Mouse (Mus musculus) kidney, postnatal 36 days (tissue): ENCODE results near the gene Tyms.
A peak's percentile ranks its signal among the peaks of the same experiment; 100 is the strongest.

Experiments used
- DNase-seq, 2 experiments: peaks; one replicate each; pipeline ENCODE4 v3.0.0; 2021 to 2022; ENCODE audit warnings: mixed read lengths in 2 of 2

The Tyms gene

GRCm38 (mm10) chr5:30072825-30073821 lies at the start of gene Tyms:
Tyms (minus strand) TSS chr5:30073617.
- DNase-seq, result peak; percentile 87 to 93

DNA sequence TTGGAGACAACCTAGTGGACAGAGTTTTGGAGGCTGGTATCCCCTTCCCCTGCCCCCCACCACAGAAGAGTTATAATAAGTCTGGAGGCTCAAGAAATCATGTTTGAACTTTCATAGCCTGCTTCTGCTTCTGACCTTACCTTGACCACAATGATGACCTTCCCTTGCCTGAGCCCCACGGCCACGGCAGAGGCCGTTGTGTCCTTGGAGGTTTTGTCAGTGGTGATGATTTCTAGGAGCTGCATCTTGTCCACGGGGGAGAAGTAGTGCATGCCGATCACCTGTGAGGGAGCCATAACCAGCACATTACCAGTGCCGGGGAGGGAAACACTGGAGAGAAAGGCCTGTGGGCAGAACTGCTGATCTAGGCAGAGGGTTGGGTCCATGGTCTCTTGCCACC lies 49.1 kb upstream of the Tyms start:
- no peak for DNase-seq

DNA sequence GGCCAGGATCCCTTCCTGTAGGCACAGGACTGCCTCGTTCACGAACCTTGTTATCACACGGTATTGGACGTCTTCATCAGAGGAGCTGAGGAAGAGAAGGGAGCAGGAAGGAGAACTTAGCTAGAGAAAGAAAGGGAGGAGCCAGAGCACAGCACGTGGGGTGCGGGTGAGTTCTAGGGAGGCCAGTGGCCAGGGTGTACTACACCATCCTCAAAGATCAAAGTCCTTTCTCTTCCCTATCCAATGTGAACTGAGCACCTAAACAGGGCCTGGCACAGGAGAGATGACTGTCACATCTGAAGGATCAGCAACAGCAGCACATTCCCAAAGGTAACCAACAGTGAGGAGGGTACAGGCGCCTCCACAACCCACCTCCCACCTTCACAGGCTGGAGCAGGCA lies 46.7 kb upstream of the Tyms start:
- peak; percentile 75 to 78 for DNase-seq

DNA sequence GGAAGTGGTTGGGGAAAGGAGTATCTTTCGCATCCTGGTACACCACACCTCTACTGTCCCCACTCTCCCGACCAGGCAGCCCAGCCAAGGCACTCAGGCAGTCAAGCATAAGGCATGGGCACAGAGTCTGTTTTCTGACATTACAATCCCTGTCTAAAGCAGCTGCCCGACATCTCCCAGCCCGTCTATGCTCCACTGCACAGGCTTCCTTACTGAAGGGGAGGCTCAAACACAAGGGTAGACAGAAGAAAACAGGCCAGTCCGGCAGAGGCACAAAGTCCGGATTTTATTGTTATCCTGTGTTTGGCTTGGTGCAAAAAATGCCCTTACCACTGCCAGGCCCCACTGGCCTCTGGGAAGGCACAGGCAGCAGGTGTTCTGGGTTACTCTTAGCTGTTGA lies 45.7 kb upstream of the Tyms start:
- DNase-seq, result peak; percentile 47 to 53

- DNase-seq, result no peak
Observed at GRCm38 (mm10) chr5:30118018-30118417, 44.6 kb upstream of the Tyms start.

DNA sequence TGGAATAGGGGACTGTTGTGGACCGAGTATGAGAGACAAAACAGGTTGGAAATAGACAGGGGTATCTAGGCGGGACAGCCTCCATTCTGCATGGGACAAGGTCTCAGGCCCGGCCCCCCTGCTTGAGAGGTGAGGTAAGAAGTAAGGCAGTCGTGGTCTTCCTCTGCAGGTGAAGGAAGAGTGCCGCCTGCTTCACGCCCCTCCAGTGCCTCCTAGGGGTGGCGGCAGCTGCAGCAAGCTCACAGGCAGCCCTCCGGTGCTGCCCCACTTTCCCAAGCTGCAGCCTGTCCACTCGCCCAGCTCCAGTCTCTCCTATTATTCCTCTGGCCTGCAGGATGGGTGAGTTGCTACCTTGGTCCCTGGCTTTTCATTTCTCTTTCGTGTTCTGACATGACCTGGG lies 42.3 kb upstream of the Tyms start:
- DNase-seq, result no peak

DNA sequence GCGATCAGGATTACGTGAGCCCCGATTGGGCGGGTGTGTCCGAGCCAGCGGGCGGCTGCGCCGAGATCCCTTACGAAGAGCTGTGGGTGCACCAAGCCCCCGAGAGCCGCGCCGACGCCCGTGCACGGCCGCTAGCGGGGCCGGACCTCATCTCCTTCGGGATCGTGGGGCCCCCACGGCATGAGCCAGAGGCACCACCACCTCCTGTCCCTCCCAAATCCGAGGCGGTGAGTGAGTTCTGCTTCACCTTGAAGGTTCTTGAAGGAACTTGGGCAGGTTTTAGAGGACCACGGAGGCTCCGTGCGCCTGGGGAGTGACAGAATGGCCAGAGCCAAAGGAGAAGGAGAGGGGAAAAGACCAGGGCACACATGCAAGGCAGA lies 41.3 kb upstream of the Tyms start:
- DNase-seq, result no peak

- DNase-seq, result peak; percentile 32 to 80
Observed at GRCm38 (mm10) chr5:30113881-30114760, 40.7 kb upstream of the Tyms start.

DNA sequence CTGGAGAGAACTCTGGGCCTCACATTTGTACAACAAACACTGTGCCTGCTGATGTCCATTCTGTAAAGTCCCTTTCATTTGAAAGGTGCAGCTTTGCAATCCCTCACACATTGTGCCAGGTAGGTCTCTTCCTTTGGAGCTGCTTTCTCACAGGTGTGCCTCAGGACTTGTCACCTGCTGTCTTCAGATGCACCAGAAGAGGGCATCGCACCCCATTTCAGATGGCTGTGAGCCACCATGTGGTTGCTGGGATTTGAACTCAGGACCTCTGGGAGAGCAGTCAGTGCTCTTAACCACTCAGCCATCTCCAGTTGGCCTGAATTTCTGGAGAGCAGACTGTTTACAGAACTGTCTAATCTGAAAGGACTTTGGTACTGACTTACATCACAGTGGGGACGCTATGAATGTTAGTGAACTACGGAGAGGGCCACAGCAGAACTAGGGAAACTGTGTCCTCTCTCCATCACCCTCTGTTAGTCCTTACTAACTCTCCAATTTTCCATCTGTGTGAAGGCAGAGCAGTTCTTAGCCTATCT lies 39.2 kb upstream of the Tyms start:
- DNase-seq, result no peak

DNA sequence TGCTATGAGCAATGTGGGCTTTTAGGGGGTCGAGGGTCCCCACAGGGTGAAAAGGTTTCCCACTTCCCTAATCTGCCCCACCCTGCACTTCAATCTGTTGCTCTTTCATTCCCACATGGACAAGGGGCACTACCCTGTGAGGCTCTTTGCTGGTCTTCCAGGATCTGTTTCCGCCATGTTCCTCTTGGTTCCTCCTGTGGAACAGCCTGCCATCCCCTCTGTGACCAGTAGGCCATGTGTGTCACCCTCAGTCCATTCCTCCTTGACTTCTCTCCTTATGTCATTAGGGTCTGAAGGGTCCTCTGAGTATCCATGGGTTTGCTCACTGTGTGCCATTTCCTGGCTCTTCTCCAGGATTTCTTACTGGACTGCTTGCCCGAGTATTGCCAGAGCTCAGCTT lies 38.4 kb upstream of the Tyms start:
- no peak for DNase-seq

- peak in 1 of 2 experiments; percentile 54 for DNase-seq
Observed at GRCm38 (mm10) chr5:30111126-30111525, 37.7 kb upstream of the Tyms start.

GRCm38 (mm10) chr5:30110371-30111060 lies 37.1 kb upstream of the Tyms start:
- no peak for DNase-seq

GRCm38 (mm10) chr5:30109899-30110298 lies 36.5 kb upstream of the Tyms start:
- no peak for DNase-seq

DNA sequence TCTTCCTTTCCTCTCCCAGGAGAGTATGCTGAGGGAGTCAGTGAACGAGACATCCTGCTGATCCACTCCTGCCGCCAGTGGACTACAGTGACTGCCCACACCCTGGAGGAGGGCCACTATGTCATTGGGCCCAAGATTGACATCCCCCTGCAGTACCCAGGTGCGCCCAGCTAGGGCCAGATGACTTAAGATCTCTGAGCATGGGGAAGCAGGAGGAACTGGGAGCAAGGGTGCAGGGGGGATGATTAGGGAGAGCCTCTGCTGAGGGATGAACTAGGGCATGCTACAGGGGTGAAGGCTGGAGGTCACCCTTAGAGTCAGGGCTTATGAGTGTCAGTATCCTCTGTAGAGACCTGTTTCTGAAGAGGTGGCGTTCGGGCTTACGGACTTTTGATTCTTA lies 34.8 kb upstream of the Tyms start:
- no peak for DNase-seq

DNA sequence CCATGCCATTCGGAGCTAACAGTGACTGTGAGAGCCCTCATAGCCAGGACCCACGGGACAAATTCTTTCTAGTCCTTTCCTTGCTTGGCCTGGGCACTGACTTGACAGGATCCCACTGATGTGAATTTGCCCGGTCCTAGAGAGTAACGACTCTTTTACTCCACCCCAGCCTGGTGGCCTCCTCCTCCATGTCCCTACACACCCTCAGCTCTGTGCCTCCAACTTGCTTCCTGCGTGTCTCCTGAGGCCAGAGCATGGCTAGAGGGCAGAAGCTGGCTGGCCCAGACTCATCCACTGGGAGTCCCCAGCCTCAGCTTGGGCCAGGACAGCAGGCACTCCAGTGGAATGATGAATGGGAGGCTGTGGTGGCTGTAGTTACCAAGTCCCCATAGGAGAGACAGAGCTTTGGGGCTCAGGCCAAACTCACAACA lies 34.2 kb upstream of the Tyms start:
- DNase-seq, result no peak

DNA sequence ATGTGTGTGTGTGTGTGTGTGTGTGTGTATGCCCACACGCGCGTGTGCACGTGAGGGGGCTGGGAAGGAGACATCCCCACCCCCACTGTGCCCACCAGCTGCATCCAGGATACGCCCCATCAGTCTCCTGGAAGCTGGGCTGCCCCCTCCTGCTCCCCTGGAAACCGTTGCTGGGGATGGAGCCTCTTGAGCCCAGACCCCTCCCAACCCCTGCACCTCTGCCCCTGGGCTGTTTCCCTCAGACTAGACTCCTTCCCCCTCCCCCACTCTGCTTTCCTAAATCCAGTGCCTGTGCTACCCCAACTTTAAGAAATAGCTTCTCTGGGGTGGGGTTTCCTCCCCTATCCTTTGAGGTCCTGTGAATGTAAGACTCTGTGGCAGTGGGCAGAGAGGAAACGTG lies 33.8 kb upstream of the Tyms start:
- DNase-seq, result no peak

GRCm38 (mm10) chr5:30106756-30107155 lies 33.3 kb upstream of the Tyms start:
- no peak for DNase-seq

DNA sequence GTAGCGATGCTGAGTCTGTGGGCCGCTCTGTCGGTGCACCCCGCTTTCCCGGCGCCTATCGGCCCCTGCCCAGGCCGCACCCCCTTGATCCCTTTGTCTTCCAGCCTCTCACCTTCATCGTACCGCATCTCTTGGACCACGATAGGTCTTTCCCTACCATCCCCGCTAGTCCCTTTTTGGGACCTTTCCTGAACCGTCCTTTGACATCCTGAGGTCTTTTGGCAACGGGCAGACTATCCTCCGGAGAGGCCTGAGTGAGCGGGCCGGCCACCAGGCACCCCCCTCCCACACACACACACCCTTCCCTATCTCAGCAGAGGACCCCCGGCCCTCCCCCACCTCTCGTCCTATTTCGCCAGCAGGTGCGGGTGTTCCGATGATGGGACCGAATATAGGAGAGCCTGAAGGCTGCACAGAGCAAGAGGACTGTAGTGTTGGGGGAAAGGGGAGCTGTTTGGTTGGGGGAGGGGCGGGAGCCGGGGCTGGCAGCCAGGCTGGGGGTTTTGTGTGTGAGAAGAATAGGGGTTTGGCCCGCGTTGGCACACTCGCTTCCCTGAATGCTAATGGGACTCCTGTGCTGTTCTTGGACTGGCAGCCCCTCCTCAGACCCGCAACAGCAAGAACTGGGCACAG lies 32.4 kb upstream of the Tyms start, which contains the start of gene 3110082J24Rik:
3110082J24Rik (minus strand) TSS at position 419 of the 633 bp plus-strand sequence.
- no peak for DNase-seq

DNA sequence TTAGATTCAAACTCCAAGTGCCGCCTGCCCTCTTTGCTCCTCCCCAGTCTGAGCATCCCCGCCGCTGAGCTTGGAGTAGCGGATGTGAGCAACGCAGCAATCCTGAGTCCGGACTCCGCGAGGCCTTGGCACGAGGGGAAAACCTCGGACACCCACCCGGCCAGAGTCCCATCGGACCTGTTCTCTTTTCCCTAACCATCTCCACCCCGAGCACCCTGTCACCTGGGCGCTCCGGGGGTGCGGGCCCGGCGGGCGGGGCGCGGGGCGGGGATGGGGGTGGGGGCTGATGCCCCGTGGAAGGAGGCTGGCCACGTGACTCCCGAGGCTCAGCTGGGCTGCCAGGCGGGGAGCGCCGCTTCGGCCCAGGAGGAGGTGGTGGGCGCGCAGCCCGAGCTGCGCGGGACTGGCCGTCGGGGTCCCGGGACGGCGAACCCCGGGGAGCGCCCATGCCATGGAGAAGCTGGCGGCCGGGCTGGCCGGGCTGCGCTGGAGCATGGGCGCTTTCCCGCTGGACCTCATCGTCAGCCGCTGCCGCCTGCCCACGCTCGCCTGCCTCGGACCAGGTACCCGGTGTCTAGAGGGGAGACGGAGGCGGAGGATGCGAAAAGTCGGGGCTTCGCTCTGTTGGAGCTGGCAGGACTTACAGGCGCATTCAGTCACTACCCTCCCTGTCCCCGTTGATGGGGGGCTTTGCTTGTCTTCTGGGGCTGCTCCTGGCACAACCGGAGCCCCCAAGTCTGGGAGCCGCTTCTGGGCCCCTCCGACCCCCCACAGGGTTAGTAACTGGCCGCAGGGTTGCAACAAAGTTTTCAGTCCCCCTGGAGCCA lies 31.6 kb upstream of the Tyms start, which contains the start of gene Garem2:
Garem2 (plus strand) TSS at position 321 of the 827 bp plus-strand sequence.
- peak in 1 of 2 experiments; percentile 43 for DNase-seq

DNA sequence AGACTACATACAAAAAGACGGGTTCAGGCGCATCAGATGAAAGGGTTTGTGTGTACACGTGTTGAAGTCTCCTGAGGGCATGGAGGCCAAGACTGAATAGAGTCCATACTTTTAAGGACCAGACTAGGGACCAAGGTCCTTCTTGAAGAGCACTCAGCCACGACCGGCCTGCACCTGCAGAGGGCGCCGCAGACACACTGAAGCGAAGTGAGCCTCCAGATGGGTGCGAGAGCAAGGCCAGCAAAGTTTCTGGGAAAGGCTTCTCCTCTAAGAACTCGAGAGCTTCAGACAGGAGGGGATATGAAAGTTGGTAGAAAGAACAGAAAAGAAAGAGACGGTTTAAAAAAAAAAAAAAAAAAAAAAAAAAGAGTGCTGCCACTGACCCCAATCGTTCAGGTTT lies 30.9 kb upstream of the Tyms start:
- DNase-seq, result peak; percentile 54 to 85

DNA sequence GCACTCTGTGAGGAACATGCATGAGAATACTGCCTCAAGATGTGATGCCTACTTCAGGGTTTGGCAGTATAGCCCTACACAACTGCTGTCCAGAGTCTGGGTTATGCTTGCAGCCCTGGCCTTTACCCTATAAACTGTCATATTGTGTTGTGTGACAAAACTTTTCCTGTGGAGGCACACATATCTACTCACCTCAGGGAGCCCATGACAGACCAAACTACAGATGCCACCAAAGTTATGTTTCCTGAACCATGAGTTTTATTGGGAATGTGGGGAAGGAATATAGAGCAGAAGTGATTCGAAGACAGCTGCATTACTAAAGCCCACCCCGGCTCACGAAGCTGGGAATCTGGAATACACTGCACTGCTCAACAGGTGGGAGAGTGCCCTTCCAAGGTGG lies 29.9 kb upstream of the Tyms start:
- no peak for DNase-seq
